Mouse (Mus musculus): Measurements from ENCODE around the gene Gnptab. TPM values are rescaled to one million over a fixed set of nuclear protein-coding genes. Genes with fewer than 3 reads are reported as not detected.
A peak's percentile ranks its signal among the peaks of the same experiment; 100 is the strongest.

Gene Gnptab
- total RNA-seq, 2 experiments from 2014 or later, result 31.2 to 32.1 TPM

GRCm38 (mm10) chr10:88374984-88375383, 3.9 kb upstream of the Gnptab start:
- intact Hi-C loops (cut with DNase I), result loop anchor here (5.0 kb wide), 2 partner anchors 127 to 292 kb away; partner anchors contain the start of gene Chpt1
- DNase-seq, result no peak

- intact Hi-C loops (cut with DNase I), result loop anchor here (1.0 to 5.0 kb wide), 3 partner anchors 50 to 291 kb away; partner anchors contain the start of gene Chpt1
- DNase-seq, result peak; percentile 93
These were observed 2.2 kb upstream of the Gnptab start for GRCm38 (mm10) chr10:88376770-88377169.

- intact Hi-C loops (cut with DNase I), result loop anchor here (2.0 to 5.0 kb wide), 3 partner anchors 125 to 353 kb away; partner anchors contain the start of genes Arl1 and Chpt1
- no peak for DNase-seq
These were observed 1.3 kb upstream of the Gnptab start for GRCm38 (mm10) chr10:88377666-88378065.

GRCm38 (mm10) chr10:88380002-88380401, 1.1 kb downstream of the Gnptab start:
- intact Hi-C loops (cut with DNase I), result loop anchor here (2.0 kb wide), 1 partner anchor 27 kb away; no protein-coding TSS in a partner anchor

GRCm38 (mm10) chr10:88380430-88381060, 1.6 kb downstream of the Gnptab start:
- DNase-seq, result no peak
- intact Hi-C loops (cut with DNase I), result loop anchor here (2.0 kb wide), 1 partner anchor 26 kb away; no protein-coding TSS in a partner anchor

More at GRCm38 (mm10) chr10:88380002-88380401, 1.1 kb downstream of the Gnptab start:
- peak; percentile 59 to 62 for DNase-seq

GRCm38 (mm10) chr10:88381286-88381685, 2.4 kb downstream of the Gnptab start:
- no peak for DNase-seq

GRCm38 (mm10) chr10:88382009-88382408, 3.1 kb downstream of the Gnptab start:
- intact Hi-C loops (cut with DNase I), result no loop called here
- DNase-seq, result no peak

More at GRCm38 (mm10) chr10:88381286-88381685, 2.4 kb downstream of the Gnptab start:
- intact Hi-C loops (cut with DNase I), result loop anchor here (2.0 kb wide), 1 partner anchor 26 kb away; no protein-coding TSS in a partner anchor

- DNase-seq, result no peak
- intact Hi-C loops (cut with DNase I), result no loop called here
These were observed 4.5 kb downstream of the Gnptab start for GRCm38 (mm10) chr10:88383479-88383878.

- intact Hi-C loops (cut with DNase I), result no loop called here
- DNase-seq, result no peak
These were observed 5.1 kb downstream of the Gnptab start for GRCm38 (mm10) chr10:88384081-88384480.

- DNase-seq, result no peak
- intact Hi-C loops (cut with DNase I), result no loop called here
These were observed 6.4 kb downstream of the Gnptab start for GRCm38 (mm10) chr10:88385290-88385689.

- intact Hi-C loops (cut with DNase I), result no loop called here
- DNase-seq, result no peak
These were observed 6.8 kb downstream of the Gnptab start for GRCm38 (mm10) chr10:88385758-88386157.

- intact Hi-C loops (cut with DNase I), result no loop called here
- no peak for DNase-seq
These were observed 7.3 kb downstream of the Gnptab start for GRCm38 (mm10) chr10:88386251-88386650.

GRCm38 (mm10) chr10:88389576-88389975, 10.6 kb downstream of the Gnptab start:
- DNase-seq, result no peak
- intact Hi-C loops (cut with DNase I), result no loop called here

GRCm38 (mm10) chr10:88390096-88390790, 11.3 kb downstream of the Gnptab start:
- intact Hi-C loops (cut with DNase I), result loop anchor here (10.0 kb wide), 1 partner anchor 1845 kb away; no protein-coding TSS in a partner anchor
- peak in 1 of 2 experiments; percentile 40 for DNase-seq

GRCm38 (mm10) chr10:88391495-88391894, 12.6 kb downstream of the Gnptab start:
- no peak for DNase-seq
- intact Hi-C loops (cut with DNase I), result loop anchor here (10.0 kb wide), 1 partner anchor 1843 kb away; no protein-coding TSS in a partner anchor

- DNase-seq, result no peak
- intact Hi-C loops (cut with DNase I), result loop anchor here (10.0 kb wide), 1 partner anchor 1842 kb away; no protein-coding TSS in a partner anchor
These were observed 13.4 kb downstream of the Gnptab start for GRCm38 (mm10) chr10:88392181-88392847.

- intact Hi-C loops (cut with DNase I), result loop anchor here (10.0 kb wide), 1 partner anchor 1836 kb away; no protein-coding TSS in a partner anchor
- no peak for DNase-seq
These were observed 19.8 kb downstream of the Gnptab start for GRCm38 (mm10) chr10:88398668-88399243.

GRCm38 (mm10) chr10:88399271-88399670, 20.3 kb downstream of the Gnptab start:
- intact Hi-C loops (cut with DNase I), result loop anchor here (10.0 kb wide), 1 partner anchor 1836 kb away; no protein-coding TSS in a partner anchor
- DNase-seq, result no peak

GRCm38 (mm10) chr10:88403021-88403420, 24.1 kb downstream of the Gnptab start:
- intact Hi-C loops (cut with DNase I), result no loop called here
- no peak for DNase-seq

GRCm38 (mm10) chr10:88404220-88404619, 25.3 kb downstream of the Gnptab start:
- intact Hi-C loops (cut with DNase I), result no loop called here
- DNase-seq, result no peak

Data from heart, postnatal 36 days (tissue).